Mouse (Mus musculus): ENCODE results near the gene Ccdc58.
A peak's percentile ranks its signal among the peaks of the same experiment; 100 is the strongest.
"Not testable (repeated sequence)": the region's sequence is repeated elsewhere in the genome, so short reads cannot be mapped to it uniquely, and the experiment has no call there.

Gene Ccdc58

GRCm38 (mm10) chr16:36071450-36072379 is at the start of gene Ccdc58, which contains the start of gene Fam162a:
TSS of gene Ccdc58 (plus strand) at chr16:36071685.
TSS of gene Fam162a (minus strand) at chr16:36071594.
- DNase-seq, result peak; percentile 99

GRCm38 (mm10) chr16:36028120-36028519 is 43.4 kb upstream of the Ccdc58 start:
- DNase-seq, result not testable (repeated sequence)

GRCm38 (mm10) chr16:36040640-36041624 is 30.6 kb upstream of the Ccdc58 start, which contains the start of gene Wdr5b:
TSS of gene Wdr5b (plus strand) at chr16:36041190.
- DNase-seq, result peak; percentile 100

DNA sequence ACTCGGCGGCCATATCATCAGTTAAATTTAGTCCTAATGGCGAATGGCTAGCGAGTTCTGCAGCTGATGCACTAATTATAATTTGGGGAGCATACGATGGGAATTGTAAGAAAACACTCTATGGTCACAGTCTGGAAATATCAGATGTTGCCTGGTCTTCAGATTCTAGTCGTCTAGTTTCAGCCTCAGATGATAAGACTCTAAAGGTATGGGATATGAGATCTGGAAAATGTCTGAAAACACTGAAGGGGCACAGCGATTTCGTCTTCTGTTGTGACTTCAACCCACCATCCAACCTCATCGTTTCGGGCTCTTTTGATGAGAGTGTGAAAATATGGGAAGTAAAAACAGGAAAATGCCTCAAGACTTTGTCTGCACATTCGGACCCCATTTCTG is 29.9 kb upstream of the Ccdc58 start:
- no peak for DNase-seq

DNA sequence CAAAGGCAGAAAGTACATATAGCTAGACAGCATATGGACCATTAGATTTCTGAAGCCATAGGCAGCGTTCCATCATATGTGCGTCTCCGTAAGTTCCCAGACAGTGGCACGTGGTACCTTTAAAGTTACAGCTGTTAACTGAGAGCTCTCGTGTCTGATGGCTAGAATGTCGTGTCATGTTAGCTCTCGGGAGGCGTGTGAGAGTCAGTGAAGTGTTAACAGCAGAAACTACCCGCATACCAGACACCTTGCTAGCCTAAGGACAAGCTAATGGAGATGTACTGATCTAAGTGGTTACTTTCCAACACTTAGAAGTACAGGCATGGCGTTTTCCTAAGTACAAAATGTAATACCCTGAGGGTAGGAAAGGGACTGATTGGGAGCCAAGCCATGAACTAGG is 28.4 kb upstream of the Ccdc58 start:
- DNase-seq, result peak; percentile 52

GRCm38 (mm10) chr16:36043964-36044363 is 27.5 kb upstream of the Ccdc58 start:
- DNase-seq, result peak; percentile 80

- no peak for DNase-seq
Observed at GRCm38 (mm10) chr16:36047538-36047937, 23.9 kb upstream of the Ccdc58 start.

DNA sequence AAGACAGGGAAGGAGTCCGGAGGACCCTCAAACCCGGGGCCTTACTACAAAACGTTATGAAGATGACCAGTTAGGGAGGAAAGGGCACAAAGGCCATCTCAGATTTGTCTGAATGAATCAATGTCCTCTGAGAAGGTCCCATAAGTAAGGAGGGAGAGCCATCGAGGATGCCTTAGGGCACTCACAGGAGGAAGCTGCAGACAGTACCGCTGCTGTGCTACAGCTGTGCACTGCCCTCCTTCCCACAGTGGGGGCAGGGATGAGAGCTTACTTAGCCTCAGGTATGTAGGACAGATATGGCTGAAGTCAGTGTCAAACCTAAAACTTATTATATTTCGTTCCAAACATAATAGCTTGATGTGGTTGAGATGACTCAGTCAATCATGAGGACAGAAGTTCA is 20.0 kb upstream of the Ccdc58 start:
- peak; percentile 56 for DNase-seq

- peak; percentile 95 for DNase-seq
Observed at GRCm38 (mm10) chr16:36053524-36054275, 17.8 kb upstream of the Ccdc58 start.

GRCm38 (mm10) chr16:36054920-36055319 is 16.6 kb upstream of the Ccdc58 start:
- DNase-seq, result peak; percentile 35

DNA sequence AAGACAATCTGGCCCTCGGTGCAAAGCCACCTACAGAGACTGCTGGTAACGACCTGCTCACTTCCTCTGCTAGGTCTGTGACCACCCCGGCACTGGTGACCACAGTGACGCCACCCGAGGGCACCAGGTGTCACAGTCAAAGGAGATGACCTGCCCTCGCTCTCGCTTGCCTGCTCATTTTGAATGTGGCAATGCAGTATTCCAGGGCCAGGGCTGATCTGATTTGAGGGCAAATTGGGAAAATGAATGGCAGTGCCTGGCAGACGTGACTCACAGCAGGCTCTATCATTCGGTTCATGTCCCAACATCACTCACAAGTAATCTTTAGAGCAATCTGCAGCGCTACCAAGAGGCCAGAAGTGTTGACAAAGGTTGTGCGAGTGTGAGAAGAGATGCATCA is 15.1 kb upstream of the Ccdc58 start:
- peak; percentile 76 for DNase-seq

- DNase-seq, result peak; percentile 95
Observed at GRCm38 (mm10) chr16:36057933-36058475, 13.5 kb upstream of the Ccdc58 start.

GRCm38 (mm10) chr16:36062534-36062933 is 9.0 kb upstream of the Ccdc58 start:
- DNase-seq, result not testable (repeated sequence)

- DNase-seq, result no peak
Observed at GRCm38 (mm10) chr16:36063315-36063714, 8.2 kb upstream of the Ccdc58 start.

GRCm38 (mm10) chr16:36064904-36065303 is 6.6 kb upstream of the Ccdc58 start:
- DNase-seq, result no peak

GRCm38 (mm10) chr16:36067694-36068093 is 3.8 kb upstream of the Ccdc58 start:
- DNase-seq, result no peak

DNA sequence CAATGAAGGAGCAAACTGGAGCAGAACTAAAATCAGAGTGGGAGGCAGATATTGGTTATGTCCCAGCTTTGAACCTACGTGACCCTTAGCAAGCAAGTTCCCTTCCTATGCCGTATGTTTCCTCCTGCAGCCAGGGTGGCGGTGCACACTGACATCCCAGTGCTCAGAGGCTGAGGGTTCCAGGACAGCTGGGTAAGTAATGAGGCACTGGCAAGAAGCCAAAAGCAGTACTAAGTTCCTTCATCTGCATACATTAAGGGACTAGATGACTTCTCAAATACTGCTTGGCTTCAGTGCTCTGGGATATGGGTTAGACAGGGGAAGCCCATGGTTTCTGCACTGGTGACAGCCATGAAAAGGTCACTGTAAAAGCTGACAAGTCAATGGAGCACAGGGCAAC is 3.1 kb upstream of the Ccdc58 start:
- no peak for DNase-seq

GRCm38 (mm10) chr16:36069819-36070575 is 1.5 kb upstream of the Ccdc58 start:
- no peak for DNase-seq

- DNase-seq, result no peak
Observed at GRCm38 (mm10) chr16:36071071-36071449, 425 bp upstream of the Ccdc58 start.

- DNase-seq, result no peak
Observed at GRCm38 (mm10) chr16:36072410-36073011, 1.0 kb downstream of the Ccdc58 start.

DNA sequence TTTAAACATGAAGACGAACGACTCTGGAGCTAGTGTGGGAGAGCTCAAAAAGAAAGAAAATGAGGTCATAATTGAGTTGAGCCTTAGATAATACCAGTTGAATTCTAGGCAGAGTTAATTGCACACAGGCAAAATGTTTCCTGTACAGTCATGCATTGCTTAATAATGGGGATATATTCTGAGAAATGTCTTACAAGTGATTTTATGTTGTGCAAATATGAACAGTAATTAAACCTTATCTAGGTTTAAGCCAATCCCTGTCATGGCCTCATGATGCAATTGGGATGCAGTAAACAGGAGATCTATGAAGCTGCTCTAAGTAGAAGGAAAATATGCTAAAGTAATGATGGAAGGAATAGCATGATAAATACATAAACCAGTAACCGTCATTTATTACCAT is 3.3 kb downstream of the Ccdc58 start:
- no peak for DNase-seq
